Mouse (Mus musculus) lung, postnatal 36 days (tissue): ENCODE measurements at regions not wholly inside any gene's neighbourhood (a gene's known extent, or its start where the extent isn't known, plus 50 kb on each side); places are given as distances from the start of the nearest gene placed in this dataset.
A peak's percentile ranks its signal among the peaks of the same experiment; 100 is the strongest.

Experiments
- DNase-seq: peaks from one replicate; pipeline ENCODE4 v3.0.0; 2022; ENCODE audit warnings: mixed read lengths

DNA sequence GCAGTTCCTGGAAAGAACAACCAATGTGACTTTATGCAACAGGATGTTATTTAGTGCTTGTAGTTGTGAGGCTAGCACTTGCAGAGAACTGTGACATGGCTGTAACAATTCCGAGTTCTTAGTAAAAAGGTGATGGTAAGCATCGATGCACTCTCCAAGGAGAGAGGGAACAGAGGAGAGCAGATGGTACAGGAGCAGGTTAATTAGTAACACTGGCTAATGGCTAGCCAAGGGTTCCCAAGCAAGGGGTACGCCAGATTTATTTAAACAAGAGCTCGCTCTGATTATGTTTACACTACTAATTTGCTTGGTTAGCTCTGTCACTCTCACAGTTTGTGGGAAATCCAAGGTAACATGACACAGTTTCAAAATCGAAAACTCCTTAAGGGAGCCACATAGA, 278.0 kb upstream of the Nectin3 start:
- DNase-seq, result no peak

DNA sequence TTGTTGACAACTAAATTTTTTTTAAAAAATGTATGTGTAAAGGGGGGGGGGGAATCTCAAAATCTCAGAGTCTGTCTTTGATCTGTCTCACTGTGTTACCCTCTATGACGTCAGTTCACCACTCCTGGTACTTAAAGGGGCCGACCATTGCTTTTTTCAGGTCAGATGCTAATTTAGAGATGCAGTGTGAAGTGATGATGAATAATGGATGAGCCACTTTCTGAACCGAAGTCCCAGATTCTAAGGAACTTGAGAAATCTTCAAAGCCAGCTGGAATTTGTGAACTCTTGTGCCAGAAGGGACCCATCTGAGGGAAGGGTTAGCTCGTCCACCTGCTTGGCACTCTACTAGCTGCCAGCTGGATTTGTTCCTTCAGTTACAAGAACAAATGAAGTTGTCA, 271.1 kb upstream of the Nectin3 start:
- DNase-seq, result no peak

DNA sequence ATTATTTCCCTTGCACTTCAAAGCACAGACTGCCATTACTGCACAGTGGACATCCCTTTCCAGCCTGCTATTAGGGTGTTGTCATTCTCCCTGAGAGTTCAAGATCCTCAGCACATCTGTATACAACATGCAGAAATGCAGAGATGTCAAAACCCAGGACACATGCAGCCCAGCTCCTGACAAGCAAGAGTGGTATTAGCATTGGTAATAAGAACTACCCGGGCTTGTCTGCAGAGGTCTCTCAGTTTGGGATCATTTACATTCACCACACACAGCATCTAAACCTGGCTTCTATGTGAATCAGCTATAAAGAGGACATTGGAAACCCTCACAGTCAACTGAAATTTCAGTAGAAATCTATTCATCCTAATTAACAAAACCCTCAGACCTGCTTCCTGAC, 270.1 kb upstream of the Nectin3 start:
- no peak for DNase-seq

DNA sequence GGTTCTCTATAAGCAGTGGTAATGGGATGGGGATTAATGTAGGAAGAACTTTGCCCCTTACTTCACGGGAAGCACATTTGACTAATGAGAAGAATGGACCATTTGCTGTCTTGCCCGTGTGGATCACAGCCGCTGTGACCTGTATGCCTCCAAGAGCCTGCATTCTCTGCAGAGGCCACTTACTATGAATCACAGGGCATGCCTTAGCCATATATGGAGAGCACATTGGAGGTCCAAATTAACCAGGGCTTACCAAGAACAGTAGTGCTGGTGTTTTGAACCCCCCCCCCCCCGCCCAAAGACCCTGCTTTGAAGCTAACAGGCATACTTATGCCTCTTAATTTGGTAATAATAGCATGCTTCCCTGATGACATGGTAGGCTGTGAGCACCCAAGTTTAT, 236.8 kb upstream of the Nectin3 start:
- no peak for DNase-seq

DNA sequence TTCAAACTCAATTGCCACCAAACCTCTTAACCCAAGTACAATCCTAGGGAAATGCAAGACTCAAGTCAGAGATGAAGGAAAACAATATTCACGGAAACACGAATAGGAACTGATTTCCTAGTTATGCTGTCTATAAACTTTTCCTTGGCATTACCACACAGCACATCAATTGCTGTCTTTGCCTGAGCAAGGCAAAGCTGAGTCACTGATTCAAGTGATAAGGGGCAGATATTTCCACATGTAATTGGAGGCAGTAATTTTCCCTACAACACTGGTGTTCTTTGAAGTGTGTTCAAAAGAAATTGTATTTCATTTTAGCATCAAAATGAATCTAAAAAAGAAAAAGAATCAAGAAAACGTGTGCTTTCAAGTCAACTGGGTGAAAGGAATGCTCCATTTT, 230.1 kb upstream of the Nectin3 start:
- no peak for DNase-seq

DNA sequence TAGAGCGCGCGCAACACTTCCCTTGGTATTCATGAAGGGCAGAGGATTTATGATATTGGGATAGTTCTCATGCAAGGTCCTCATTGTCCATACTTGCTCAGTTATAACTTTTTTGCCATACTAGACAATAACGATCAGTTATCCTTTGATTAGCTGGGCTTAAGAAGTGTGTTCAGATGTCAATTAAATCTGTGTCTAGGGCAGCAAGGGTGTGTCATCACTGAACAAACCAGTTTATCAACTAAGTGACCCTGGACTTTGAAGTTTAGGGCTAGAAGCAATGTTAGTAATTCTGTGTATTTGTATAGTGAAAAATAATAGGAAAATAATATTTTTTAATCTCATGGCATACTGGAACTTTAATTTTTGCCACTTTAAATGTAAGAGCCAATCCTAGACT, 225.3 kb upstream of the Nectin3 start:
- no peak for DNase-seq

DNA sequence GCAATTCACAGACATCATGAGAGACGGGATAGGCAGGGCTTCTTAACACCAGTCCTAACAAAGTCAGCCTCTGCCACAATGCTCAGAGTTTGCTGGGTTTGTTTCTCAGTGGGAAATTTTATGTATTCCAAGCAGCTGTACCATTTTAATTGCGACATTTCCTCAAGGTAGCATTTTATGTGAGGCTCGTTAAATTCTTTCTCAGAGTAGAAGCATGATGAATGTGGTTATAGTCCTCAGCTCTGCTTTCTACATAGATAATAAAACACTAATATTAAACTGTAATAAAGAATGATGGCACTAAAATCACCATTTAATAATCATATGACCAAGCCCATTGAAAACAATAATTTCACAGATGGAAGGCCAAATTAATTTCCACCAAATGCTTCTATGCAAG, 181.5 kb upstream of the Nectin3 start:
- no peak for DNase-seq

DNA sequence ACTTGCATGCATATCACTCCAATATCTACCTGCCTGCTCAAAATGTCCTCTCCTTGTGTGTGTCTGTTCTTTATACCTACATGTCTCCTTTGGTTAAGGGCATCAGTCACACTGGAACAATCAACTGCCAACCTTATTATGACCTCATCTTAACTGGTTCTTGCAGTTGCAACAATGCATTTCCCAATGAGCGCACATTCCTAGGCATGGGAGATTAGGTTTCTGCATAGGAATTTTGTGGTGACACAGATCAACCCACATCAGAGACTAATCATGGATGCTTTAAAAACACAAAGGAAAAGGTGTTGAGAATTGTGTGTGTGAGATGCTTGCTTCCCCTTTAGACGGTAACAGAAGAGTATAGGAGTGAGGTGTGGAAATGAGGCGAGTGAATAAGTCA, 171.3 kb upstream of the Nectin3 start:
- DNase-seq, result no peak

DNA sequence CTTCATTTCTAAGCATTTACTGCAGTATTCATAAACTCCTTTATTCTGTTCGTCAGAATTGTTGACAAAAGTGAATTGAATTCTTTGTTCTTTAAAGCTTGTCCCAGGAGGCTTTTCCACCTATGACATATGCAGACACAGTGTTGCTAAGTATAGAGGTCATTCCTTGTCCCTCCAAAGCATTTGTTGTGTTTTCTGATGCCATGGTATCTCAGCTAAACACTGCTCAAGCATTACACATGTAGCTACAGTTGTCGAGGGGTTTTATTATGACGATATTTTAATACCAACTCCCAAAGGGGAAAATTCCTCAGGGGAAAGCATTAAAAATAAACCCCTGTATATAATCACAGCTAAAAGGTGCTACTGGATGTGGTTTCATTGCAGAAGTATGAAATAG, 167.2 kb upstream of the Nectin3 start:
- DNase-seq, result no peak

DNA sequence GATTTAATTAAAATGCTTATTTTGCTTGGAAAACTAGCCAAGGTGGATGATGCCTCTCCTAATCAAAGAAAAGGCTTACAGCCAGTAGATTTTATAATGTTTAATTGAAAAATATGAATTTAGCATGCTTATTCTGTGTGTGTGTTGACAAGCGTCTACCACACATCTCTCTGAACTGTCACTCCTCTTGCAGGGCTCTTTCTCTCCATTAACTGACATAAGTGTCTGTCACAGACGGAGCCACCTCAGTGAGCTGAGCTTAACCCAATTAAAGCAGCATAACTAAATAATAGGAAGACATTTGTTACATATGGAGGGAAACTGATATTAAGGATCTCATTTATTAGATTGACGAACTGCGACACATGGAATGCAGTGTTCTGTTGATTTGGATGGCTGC, 164.7 kb upstream of the Nectin3 start:
- no peak for DNase-seq

DNA sequence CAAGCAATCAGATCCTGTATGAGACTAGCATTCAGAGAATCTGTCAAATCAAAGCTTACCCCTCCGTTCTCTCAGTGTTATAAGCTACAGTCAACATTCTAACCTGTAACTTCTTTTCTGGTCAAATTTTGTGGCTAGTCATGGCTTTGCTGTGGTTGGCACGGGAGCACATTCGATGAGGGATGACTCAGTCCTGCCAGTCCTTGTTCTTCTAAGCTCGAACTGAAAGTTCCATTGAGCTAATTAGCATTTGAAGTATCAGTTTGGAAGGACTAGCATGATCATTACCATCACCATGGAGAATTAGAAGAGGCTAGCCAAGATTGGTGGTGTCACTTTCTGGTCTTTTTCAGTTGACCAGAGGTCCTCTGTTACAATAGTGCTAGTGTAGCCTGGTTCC, 156.7 kb upstream of the Nectin3 start:
- DNase-seq, result no peak

DNA sequence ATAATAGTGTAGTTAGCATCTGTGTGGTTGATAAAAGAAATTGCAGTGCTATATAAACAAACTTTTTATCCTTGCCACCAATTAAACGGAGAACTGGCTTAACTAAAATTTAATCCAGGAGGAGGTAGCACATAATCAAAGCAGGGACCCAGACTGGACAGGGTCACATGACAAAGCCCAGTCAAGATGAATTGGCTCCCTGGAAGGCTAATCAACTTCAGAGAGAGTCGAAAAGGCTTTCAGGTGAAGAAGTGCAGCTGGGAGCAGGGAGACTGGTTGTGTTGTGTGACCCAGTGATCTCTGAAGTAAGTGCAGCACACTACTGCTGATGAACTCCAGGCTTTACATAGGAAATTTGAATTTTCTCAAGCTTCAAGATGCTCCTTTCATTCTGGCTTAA, 127.5 kb upstream of the Nectin3 start:
- DNase-seq, result no peak

DNA sequence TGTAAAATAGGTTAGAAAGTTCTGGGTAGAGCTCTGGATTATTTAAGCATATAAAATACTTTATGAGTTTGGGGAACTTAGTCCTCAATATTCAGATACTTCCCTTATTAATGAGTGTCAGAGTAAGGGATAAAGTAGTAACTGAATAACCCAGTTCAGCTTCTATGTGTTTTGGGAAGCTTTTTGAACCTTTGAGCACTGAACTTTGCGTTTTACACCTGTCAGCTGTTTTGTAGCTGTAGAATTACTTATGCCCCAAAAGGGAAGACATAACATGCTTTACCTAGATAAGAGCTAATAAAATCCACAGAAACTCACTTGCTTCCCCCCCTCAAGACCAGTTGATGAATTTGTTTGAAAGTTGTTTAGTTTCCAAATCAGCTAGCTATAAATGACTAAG, 124.9 kb upstream of the Nectin3 start:
- no peak for DNase-seq

DNA sequence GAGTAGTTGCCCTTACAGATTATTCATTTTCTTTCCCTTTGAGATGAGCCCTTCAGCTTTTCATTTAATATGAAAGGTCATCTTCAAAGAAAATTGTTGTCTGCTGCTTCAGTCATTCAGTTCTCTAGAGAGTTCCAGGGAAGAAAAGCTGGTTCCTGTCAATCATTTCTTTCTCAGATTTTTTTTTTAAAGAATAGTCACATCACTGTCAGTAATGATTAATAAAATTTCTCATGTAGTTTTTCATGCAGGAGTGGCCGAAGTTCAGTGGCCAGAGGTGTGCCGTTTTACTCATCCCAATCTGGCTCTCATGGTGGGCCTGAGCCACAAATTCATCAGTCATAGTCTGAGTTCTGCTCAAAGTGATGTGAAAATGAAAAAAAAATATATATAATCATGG, 121.5 kb upstream of the Nectin3 start:
- DNase-seq, result no peak

DNA sequence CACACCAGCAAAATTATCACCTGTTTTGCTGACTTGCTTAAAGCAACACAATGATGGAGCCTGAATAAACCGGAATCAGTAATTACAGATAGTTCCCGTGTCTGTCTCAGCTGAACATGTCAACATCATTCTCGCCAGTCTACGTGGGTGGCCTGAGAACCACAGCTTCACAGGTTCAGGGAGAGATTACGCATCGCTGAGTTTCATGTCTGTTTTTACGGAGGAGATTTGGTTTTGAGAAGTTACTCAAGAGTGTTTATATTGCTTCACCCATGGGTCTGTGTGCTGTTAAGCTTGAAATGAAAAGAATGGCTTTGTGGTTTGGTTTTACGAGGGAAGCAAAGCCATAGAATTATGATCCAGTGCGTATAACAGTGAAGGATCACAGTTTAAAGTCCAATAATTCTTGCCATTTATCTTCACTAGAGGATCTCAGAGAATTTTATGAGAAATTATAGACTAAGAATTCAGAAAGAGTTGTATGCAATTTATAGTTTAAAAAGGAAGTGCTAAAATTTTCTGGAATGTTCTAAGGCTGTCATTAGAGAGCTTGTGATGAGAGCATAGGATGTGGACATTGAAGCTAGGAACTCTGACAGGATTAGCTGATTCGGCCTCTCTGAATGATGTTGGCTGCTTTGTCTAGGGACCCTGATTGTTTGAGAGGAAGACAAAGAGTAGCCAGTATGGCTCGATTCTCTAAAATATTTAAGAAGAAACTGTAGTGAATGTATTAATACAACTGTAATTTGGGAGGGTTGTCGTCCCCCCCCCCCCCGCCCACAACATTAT, 119.4 kb upstream of the Nectin3 start:
- DNase-seq, result no peak

DNA sequence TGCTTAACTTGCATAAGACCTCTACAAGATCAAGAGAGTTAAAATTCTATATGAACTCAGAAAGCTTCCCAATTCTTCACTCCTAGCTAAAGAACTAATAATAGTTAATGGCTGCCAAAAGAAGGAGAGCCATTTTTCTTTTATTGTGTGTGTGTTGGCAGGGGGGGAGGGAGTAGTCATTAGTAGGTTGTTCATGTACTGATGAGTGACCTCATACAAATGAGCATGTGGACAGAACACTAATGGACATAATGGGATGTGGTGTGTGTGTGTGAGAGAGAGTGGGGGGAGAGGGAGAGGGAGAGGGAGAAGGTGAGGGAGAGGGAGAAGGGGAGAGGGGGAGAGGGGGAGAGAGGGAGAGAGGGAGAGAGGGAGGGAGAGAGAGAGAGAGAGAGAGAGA, 118.3 kb upstream of the Nectin3 start:
- no peak for DNase-seq

DNA sequence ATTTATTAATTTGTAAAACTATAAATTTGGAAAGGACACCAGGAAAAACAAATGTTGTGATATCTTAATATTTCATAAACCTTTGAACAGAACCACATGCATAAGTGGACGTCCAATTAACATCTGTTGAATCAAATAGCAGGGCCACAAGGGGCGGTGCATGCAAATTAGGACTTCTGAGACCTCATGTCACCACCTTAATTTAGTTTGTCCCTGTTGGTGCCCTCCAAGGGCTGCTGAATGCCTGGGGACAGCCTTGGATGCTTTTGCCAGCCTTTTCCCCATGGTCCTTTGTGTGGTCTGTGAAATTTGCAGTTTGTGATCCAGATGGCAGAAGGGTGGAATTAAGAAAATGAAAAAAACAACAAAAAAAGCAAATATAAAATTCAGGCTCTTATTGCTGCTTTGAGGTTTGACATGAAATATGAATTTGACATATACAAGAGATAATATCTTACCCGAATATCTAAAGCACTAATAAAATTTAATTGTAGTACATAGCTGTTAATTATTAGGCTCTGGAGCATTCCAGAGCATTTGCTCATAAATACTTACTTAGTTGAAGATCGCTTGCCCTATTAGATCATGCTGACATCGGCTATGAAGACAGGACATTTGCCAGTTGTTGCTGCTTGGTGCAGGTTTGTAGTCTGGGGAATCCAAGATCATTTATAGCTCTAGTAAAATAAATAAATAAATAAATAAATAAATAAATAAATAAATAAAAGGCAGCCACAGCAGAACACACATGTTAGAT, 114.9 kb upstream of the Nectin3 start:
- no peak for DNase-seq

DNA sequence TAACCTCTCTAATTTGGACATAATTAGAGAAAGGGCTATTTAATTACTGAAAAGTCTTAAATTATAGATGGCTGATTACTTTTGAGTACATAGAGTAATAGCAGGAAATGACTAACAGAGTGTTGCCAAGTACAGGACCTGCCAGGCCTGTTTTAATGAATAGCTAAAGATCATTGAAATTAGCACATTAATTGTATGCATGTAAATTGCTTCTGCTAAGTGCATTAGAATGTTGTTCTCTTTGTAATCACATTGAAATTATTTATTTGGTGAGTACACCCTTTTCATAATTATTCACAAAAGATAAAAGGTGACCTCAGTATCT, 107.5 kb upstream of the Nectin3 start:
- no peak for DNase-seq

DNA sequence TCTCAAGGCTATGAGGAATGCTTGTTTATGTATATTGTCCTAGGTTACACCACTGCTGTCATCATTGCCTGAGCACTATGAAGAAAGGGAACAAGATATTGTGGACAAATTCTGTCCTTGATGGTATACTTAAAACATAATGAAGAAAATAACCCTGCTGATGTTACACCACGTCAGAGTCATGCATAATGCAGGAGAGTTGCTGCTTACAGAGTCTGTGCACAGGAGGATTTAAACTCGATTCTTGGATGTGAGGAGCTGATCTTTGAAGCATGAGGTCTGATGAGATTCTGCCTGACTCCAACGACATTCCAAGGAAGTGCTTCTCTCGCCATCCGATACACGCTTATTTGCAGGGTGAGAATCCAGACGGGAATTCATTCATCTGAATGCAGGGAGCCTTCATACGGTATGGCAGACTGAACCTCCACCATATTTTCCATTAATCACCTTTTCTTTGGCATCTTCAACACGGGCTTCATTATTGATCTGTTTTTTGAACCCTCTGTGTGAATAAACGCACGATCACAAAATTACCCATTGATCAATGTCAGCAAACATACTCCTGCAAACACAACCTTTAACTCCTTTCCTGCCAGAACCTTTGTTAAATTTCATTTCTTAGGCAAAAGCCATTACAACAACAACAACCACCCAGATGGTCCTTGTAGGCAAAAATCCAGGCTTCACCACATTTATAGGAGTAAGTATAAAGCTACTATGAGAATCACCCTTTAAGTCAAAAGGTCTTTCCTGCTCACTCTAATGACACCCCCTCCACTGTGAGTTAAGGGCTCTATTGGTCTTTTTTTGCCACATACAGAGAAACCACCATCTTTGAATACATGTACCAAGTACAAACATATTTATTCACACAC, 106.9 kb upstream of the Nectin3 start:
- DNase-seq, result no peak

DNA sequence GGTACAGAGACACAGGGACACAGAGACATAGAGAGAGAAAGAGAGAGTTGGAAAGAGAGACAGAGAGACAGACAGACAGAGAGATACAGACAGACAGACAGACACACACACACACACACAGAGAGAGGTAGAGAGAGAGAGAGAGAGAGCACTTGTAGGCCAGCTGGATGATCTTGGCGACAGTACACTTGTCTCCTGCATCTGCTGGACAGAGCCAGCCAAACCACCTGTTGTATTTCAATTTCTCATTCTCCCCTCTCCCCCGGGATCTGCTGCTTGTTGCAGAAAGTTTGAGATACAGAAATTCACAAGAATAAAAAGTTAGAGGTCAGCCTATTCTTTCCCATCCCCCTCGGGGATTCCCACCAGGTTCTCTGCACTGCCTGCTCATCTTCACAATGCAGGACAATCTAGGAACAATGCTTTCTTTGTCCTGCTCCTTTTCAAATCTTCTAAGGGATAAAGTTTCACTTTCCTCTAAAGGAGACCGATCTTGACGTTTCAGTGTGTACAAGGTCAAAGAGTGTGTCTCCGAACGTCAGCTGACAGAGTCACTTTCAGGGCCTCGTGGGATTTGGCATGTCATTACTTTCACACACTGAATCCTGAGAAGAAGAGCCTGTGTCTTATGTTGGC, 94.4 kb upstream of the Nectin3 start:
- DNase-seq, result no peak

DNA sequence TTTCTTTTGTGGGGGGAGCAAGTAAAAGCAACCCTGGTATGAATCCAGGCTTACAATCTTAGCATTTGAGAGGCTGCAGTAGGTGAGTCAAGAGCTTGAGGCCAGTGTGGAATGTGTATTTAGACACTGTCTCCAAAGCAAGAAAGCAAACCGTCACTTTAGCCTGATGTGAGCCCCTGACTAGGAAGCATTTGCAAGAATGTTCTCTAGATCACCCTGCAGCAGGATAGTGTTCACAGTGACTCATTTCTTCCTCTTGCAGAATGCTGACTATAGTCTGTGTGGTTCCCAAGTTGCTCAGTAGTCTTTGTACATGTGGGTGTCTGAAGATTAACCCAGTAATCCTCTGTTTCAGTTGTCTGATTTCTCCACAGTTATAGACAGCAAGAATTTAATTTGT, 88.7 kb upstream of the Nectin3 start:
- DNase-seq, result no peak

DNA sequence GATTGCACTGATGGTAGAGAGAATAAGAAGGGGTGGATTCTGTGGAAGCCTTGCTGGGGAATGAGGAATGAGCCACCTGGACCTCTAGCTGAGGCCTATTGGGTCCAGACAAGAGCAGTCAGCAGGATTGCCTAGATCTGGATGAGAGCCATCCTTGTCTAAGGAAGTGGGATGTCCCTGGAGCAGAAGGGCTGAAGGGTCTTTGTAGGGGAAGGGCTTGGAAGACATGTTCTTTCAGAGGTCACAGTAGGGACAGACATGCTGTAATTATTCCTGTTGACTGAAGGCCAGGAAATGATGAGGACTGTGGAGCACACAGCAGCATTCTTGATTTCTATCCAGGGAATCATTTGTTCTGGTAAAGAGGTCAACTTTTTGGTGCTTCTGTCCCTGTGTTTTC, 86.2 kb upstream of the Nectin3 start:
- peak; percentile 12 for DNase-seq

DNA sequence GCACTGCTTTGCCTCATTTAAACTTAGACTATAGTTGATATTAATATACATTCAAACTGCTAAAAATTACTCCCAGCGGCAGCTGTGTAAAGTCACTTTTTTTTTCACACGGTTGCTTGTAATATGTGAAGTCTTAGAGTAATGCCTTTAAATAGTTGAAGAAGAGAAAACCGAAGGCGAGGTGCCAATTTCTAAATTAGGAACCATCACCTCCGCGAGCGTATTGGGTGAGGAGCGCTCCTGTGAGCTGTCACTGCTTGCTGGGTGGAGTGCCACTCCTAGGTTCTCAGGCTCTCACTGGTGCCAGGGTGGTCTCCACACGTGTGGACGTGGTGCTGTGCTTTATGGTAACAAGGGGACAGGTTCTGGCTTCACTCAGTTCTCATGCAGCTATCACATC, 82.8 kb upstream of the Nectin3 start:
- DNase-seq, result no peak
